Mouse (Mus musculus): ENCODE measurements around the gene Pdzd8.

DNA sequence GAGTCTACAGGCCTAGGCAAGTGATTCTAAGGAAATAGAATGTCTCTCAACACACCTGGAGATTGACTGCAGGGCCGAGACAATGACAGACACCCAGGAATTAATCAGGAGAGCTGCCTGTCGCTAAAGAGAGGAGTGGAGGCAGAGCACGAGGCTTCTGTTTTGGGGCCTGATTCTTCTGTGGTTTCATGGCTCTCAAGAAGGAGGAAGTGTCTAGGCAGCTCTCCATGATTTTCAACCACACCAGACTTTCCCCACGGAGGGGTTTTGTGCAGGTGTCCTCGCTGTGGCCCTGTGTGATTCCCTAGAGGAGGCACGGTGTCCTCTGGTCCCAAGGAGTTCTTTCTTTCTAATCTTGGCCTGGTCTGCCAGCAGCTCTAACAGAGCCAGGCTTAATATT, 29.4 kb upstream of the Pdzd8 start:
- TF ChIP-seq CTCF (conservative IDR thresholded peaks at IDR 0.05; ENCODE audit: insufficient read depth, insufficient read length, low read depth, low read length), result no peak
- TF ChIP-seq POLR2A (IDR thresholded peaks at IDR 0.05; ENCODE audit: low read depth, low read length), result no peak
